Mouse (Mus musculus): Measurements from ENCODE around the gene Zer1.

Gene Zer1

GRCm38 (mm10) chr2:30093471-30094207 lies 30.7 kb downstream of the Zer1 start, which contains the start of gene Zdhhc12:
Zdhhc12 (minus strand) TSS chr2:30093648.
- Histone ChIP-seq H3K4me1 (replicated peaks; ENCODE audit: low read depth, low read length) (peaks cover 59% of the 10 kb centered on the region), H3K9me3 (ENCODE audit: low read length) (no peaks in the 10 kb centered on the region), H3K27me3 (ENCODE audit: insufficient read depth, low read length) (no peaks in the 10 kb centered on the region), H3K4me3 (replicated peaks; ENCODE audit: low read length) (peak within 1 kb of the TSS; percentile 92), H3K36me3 (ENCODE audit: insufficient read depth, low read length) (peaks cover 66% of the 10 kb centered on the region)
- TF ChIP-seq CTCF (conservative IDR thresholded peaks at IDR 0.05; ENCODE audit: low read length) (no peak), NANOG (IDR thresholded peaks at IDR 0.05; ENCODE audit: borderline replicate concordance, low read length) (no peak), POU5F1 (IDR thresholded peaks at IDR 0.05; ENCODE audit: borderline replicate concordance, low read length) (no peak)

GRCm38 (mm10) chr2:30092280-30092918 lies 32.0 kb downstream of the Zer1 start:
- Histone ChIP-seq H3K27me3 (ENCODE audit: insufficient read depth, low read length) (no peaks in the 10 kb centered on the region), H3K9me3 (ENCODE audit: low read length) (no peaks in the 10 kb centered on the region), H3K36me3 (ENCODE audit: insufficient read depth, low read length) (peaks cover 64% of the 10 kb centered on the region), H3K4me3 (replicated peaks; ENCODE audit: low read length) (peak overlapping the region; percentile 92), H3K4me1 (replicated peaks; ENCODE audit: low read depth, low read length) (peaks cover 64% of the 10 kb centered on the region)
- TF ChIP-seq NANOG (IDR thresholded peaks at IDR 0.05; ENCODE audit: borderline replicate concordance, low read length) (no peak), POU5F1 (IDR thresholded peaks at IDR 0.05; ENCODE audit: borderline replicate concordance, low read length) (no peak), CTCF (conservative IDR thresholded peaks at IDR 0.05; ENCODE audit: low read length) (no peak)

GRCm38 (mm10) chr2:30091521-30091920 lies 32.9 kb downstream of the Zer1 start:
- H3K4me1 ChIP-seq (replicated peaks; ENCODE audit: low read depth, low read length) = peaks cover 72% of the 10 kb centered on the region
- no peaks in the 10 kb centered on the region for H3K27me3 ChIP-seq (ENCODE audit: insufficient read depth, low read length)
- peaks cover 66% of the 10 kb centered on the region for H3K36me3 ChIP-seq (ENCODE audit: insufficient read depth, low read length)
- TF ChIP-seq CTCF (conservative IDR thresholded peaks at IDR 0.05; ENCODE audit: low read length) = no peak
- no peak for TF ChIP-seq POU5F1 (IDR thresholded peaks at IDR 0.05; ENCODE audit: borderline replicate concordance, low read length)
- no peak for TF ChIP-seq NANOG (IDR thresholded peaks at IDR 0.05; ENCODE audit: borderline replicate concordance, low read length)
- H3K9me3 ChIP-seq (ENCODE audit: low read length) = no peaks in the 10 kb centered on the region
- peak overlapping the region; percentile 92 for H3K4me3 ChIP-seq (replicated peaks; ENCODE audit: low read length)

GRCm38 (mm10) chr2:30087310-30087709 lies 37.1 kb downstream of the Zer1 start:
- no peaks in the 10 kb centered on the region for H3K9me3 ChIP-seq (ENCODE audit: low read length)
- no peak overlapping the region for H3K4me3 ChIP-seq (replicated peaks; ENCODE audit: low read length)
- peaks cover 62% of the 10 kb centered on the region for H3K36me3 ChIP-seq (ENCODE audit: insufficient read depth, low read length)
- H3K27me3 ChIP-seq (ENCODE audit: insufficient read depth, low read length) = no peaks in the 10 kb centered on the region
- peaks cover 62% of the 10 kb centered on the region for H3K4me1 ChIP-seq (replicated peaks; ENCODE audit: low read depth, low read length)
- TF ChIP-seq NANOG (IDR thresholded peaks at IDR 0.05; ENCODE audit: borderline replicate concordance, low read length) (no peak), CTCF (conservative IDR thresholded peaks at IDR 0.05; ENCODE audit: low read length) (peak; percentile 32; the same call in 1 of the 2 replicates)

GRCm38 (mm10) chr2:30084632-30085031 lies 39.8 kb downstream of the Zer1 start:
- Histone ChIP-seq H3K27me3 (ENCODE audit: insufficient read depth, low read length) (peaks cover 5% of the 10 kb centered on the region; the same call in 1 of the 2 replicates), H3K9me3 (ENCODE audit: low read length) (no peaks in the 10 kb centered on the region), H3K36me3 (ENCODE audit: insufficient read depth, low read length) (peaks cover 53% of the 10 kb centered on the region), H3K4me3 (replicated peaks; ENCODE audit: low read length) (peak overlapping the region; percentile 50), H3K4me1 (replicated peaks; ENCODE audit: low read depth, low read length) (peaks cover 62% of the 10 kb centered on the region)
- TF ChIP-seq CTCF (conservative IDR thresholded peaks at IDR 0.05; ENCODE audit: low read length) (no peak), POU5F1 (IDR thresholded peaks at IDR 0.05; ENCODE audit: borderline replicate concordance, low read length) (no peak), NANOG (IDR thresholded peaks at IDR 0.05; ENCODE audit: borderline replicate concordance, low read length) (no peak)

GRCm38 (mm10) chr2:30084113-30084512 lies 40.3 kb downstream of the Zer1 start:
- H3K4me1 ChIP-seq (replicated peaks; ENCODE audit: low read depth, low read length) = peaks cover 66% of the 10 kb centered on the region
- TF ChIP-seq POU5F1 (IDR thresholded peaks at IDR 0.05; ENCODE audit: borderline replicate concordance, low read length) (no peak), NANOG (IDR thresholded peaks at IDR 0.05; ENCODE audit: borderline replicate concordance, low read length) (no peak), CTCF (conservative IDR thresholded peaks at IDR 0.05; ENCODE audit: low read length) (no peak)
- H3K27me3 ChIP-seq (ENCODE audit: insufficient read depth, low read length) = peaks cover 5% of the 10 kb centered on the region; the same call in 1 of the 2 replicates
- peaks cover 52% of the 10 kb centered on the region for H3K36me3 ChIP-seq (ENCODE audit: insufficient read depth, low read length)
- no peaks in the 10 kb centered on the region for H3K9me3 ChIP-seq (ENCODE audit: low read length)
- no peak overlapping the region for H3K4me3 ChIP-seq (replicated peaks; ENCODE audit: low read length)

GRCm38 (mm10) chr2:30080181-30080800 lies 44.1 kb downstream of the Zer1 start:
- TF ChIP-seq POU5F1 (IDR thresholded peaks at IDR 0.05; ENCODE audit: borderline replicate concordance, low read length) = no peak
- TF ChIP-seq CTCF (conservative IDR thresholded peaks at IDR 0.05; ENCODE audit: low read length) = no peak
- TF ChIP-seq NANOG (IDR thresholded peaks at IDR 0.05; ENCODE audit: borderline replicate concordance, low read length) = no peak
- Histone ChIP-seq H3K9me3 (ENCODE audit: low read length) (no peaks in the 10 kb centered on the region), H3K4me1 (replicated peaks; ENCODE audit: low read depth, low read length) (peaks cover 62% of the 10 kb centered on the region), H3K27me3 (ENCODE audit: insufficient read depth, low read length) (peaks cover 5% of the 10 kb centered on the region; the same call in 1 of the 2 replicates), H3K4me3 (replicated peaks; ENCODE audit: low read length) (peak overlapping the region; percentile 91), H3K36me3 (ENCODE audit: insufficient read depth, low read length) (peaks cover 29% of the 10 kb centered on the region)

- peaks cover 5% of the 10 kb centered on the region; the same call in 1 of the 2 replicates for H3K27me3 ChIP-seq (ENCODE audit: insufficient read depth, low read length)
- H3K36me3 ChIP-seq (ENCODE audit: insufficient read depth, low read length) = peaks cover 41% of the 10 kb centered on the region
- peak overlapping the region; percentile 91 for H3K4me3 ChIP-seq (replicated peaks; ENCODE audit: low read length)
- peaks cover 62% of the 10 kb centered on the region for H3K4me1 ChIP-seq (replicated peaks; ENCODE audit: low read depth, low read length)
- TF ChIP-seq POU5F1 (IDR thresholded peaks at IDR 0.05; ENCODE audit: borderline replicate concordance, low read length) (no peak), CTCF (conservative IDR thresholded peaks at IDR 0.05; ENCODE audit: low read length) (no peak), NANOG (IDR thresholded peaks at IDR 0.05; ENCODE audit: borderline replicate concordance, low read length) (no peak)
- no peaks in the 10 kb centered on the region for H3K9me3 ChIP-seq (ENCODE audit: low read length)
Measured at GRCm38 (mm10) chr2:30078760-30079159, 45.6 kb downstream of the Zer1 start.

Measured in E14TG2a.4 (cell line).